Mouse (Mus musculus) NIH3T3 (cell line): ENCODE data around the gene Hoxa3.

Experiments
- DNase-seq: peaks from one replicate; pipeline ENCODE4 v3.0.0-alpha.2; 2012; ENCODE audit warnings: low read depth

Hoxa3 gene

DNA sequence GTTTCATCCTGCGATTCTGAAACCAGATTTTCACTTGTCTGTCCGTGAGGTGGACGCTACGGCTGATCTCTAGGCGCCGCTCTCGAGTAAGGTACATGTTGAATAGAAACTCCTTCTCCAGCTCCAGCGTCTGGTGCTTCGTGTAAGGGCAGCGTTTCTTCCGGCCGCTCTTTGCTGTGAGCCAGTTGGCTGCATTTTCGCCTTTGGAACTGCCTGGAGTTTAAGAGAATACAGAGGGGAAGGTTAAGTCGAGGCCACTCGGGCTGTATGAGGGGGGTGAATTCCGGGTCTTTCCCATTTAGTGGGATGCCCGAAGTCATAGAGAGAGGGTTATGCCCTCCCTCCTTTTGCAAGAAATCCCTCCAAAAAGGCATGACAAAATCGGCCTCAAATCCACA lies 19.4 kb upstream of the Hoxa3 start:
- no peak for DNase-seq

DNA sequence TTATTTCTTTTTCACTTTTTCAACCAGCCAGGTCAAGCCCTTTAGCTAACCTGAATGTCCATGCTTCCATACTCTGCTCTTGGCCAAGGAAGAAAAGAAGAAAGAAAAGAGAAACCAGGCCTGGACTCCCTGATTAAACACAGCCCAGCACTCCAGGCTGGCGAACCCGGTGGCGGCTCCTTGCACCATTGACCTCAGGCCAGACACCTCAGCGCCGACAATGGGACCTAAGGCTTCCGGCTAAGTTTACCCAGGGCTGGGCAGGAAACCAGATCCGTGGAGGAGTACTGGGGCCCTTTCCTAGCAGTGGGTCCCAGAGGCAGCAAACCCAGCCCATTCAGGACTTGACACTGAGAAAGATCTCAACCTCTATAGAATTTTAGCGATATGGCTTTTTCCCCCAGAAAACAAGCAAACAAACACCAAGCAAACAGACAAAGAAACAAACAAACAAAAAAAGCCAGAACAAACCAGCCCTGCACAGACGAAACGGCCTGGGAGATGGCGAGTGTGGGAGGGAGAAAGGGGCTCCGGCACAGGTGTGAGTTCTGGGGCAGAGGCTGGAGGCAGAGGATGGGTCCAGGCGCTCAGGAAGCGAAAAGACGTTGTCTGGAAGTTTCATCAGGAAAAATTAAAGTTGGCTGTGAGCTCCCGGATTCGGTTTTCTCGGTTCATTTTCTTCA lies 18.9 kb upstream of the Hoxa3 start:
- DNase-seq, result no peak

DNA sequence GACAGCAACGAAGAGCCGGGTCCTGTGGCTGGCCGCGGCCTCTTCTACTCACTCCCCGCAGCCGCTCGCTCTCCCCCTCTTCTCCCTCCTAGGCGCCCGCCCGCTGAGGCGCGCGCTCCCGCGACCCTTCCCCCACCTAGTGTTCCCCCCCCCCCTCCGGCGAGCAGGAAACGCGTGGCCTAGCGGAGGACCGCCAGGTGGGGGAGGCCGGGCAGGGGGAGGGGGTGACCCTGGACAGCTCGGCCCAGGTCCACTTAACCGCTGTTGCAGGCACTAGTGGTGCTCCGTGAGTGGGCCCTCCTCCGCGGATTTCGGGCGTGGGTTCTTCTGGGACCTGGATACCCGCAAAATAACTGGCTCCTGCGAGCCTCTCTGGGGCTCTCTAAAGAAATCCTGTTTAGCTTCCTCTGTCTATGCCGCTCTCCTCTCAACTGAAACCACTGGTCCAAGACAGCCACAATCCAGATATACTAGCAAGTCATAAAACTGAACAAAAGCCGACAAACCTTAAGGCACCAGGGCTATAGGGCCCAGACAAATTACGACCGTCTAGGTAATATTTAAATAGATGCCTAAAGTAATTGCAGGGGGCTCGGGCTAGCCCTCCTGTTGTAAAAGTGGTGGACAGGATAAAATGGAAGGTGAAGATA lies 17.5 kb upstream of the Hoxa3 start, which contains the start of gene Hoxa9:
Gene Hoxa9, minus strand, starts transcription at position 574 of the 650 bp plus-strand sequence.
- DNase-seq, result no peak

DNA sequence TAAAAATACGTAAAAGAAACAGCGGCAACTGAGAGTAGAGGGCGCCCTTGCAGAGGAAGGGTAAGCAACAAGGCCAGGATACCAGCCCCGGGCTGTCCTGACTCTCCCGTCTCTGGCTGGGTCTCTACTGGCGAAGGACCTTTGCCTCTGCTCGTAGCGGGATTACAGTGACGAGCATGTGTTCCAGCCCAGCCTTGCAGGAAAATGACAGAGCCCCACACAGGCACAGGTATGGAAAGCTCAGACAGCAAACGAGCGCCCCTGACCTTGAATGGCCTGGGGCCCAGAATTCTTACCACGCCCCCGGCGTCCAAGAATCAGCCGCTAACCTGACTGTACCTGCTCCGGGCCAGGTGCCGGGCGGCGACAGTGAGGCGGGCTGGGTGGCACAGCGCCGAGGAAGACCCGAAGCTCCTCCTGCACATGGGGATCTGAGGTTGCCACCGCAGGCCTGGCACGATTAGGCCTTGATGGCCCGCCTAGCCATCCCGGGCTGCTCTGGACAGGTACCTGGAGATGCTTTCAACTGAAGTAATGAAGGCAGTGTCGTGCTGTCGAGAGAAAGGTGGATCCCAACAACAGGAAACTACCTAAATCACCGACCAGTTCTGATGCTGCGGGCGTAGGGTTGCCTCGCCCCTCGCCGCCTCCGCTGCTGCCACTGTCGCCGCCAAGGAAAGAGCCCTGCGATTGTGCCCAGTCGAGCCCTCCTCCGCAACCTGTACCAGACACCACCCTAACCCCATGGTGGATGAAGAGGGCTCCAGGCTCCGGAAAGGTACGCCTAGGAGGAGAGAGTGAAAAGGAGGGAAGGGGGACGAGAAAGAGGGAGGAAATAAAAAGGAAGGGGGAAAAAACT lies 16.7 kb upstream of the Hoxa3 start:
- no peak for DNase-seq

DNA sequence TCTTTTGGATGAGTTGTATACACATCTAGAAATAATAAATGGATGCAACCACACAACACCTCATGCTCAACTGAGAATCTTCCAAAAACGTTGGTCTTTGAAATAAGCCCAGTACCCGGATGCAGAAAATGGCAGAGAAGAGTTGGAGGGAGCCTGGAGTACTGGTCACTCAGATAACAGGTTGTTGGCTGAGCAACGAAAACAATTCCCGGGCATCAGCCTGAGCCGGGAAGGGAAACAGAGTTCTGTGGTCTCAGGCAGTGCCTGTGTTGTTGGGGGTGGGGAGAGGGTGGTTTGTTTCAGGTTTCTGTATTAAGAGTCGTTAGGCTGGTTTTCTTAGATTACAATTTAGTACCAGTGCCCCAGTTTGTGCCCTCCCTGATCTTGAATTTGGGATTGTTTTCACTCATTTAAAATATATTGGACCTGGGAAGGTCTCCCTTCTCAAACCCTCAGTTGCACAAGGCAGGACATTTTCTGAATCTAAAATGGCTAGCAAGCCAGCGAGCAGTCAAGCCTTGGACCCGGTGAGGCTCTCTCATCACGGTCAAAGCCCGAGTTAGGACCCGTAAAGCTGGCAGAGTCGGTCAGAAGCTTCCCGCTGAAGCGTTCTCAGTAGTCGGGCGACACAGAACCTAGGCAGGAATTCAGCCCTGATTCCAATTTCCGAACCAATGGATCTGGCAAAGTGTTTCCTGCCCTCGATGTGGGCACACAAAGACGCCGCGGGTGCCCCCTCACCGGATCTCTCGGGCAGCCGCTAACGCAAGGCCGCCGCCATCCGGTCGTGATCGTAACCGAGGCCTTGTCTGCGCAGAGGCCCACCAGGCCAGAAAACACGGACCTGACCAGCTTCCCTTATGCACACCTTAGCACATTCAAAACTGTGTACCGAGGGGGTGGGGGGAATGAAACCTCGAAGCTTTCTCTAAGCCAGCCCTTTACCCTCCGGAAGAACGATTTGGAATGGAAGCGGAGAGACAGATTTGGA lies 15.6 kb upstream of the Hoxa3 start:
- no peak for DNase-seq

DNA sequence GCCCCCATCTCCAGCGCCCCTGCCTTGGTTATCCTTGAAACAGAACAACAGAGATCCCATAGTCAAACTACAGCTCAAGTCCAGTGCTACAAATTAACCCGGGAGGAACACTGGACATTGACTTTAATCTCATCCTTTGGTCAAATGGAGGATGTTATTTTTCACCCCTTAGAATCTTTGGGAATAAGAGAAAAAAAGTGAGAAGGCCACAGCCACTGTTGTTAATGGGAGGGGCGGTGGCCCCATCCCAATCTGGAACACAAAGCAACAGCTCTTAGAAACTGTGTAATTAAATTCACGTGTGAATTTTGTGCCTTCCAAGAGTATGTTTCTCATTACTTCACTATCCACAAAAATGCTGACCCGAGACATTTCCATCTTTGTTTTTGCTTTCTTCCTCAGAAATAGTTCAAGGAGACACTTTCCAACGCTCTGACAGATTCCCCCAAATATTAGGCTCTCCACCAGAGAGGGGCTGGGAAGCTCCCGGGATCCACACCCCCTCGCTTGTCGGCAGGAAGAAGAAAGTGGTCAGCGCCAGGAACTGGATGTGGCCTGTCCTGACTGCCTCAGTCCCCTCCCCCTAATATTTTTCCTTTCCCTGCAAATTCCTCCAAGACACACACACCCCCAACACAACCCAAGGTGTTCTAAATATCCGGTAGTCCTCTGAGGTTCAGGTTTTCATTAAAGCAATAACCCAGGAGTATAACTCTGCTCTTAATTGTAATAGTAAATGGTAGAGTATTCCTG lies 14.5 kb upstream of the Hoxa3 start:
- DNase-seq, result peak; percentile 69

DNA sequence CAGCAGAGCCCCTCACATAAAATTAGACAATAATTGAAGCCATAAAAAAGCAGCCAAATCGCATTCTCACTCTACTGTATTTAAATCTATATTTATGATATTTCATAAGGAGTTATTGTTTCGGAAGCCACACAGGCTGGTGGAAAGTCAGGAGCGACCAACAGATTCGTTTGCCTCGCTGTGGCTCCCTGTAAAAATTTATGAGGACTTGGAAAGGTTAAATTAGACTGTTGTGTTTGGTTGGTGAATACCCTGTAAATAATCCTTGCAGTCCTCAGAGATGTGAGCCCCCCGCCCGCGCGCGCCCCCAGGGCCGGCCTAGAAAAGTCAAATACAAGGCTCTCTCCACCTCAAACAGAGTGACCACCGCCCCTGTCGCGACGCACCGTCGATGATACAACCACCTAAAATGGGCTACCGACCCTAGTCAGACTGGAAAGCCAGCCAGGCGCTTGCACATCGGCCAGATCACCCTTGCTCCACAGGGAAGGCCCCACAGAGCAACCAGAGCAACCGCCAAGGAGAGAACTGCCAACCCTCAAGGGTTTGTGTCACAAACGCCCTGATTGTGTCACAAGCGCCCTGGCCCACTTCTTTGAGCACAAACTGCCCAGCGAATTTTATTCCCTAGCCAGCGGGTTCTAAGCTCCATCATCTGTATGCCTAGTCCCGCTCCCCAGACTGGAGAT lies 13.6 kb upstream of the Hoxa3 start:
- DNase-seq, result no peak

DNA sequence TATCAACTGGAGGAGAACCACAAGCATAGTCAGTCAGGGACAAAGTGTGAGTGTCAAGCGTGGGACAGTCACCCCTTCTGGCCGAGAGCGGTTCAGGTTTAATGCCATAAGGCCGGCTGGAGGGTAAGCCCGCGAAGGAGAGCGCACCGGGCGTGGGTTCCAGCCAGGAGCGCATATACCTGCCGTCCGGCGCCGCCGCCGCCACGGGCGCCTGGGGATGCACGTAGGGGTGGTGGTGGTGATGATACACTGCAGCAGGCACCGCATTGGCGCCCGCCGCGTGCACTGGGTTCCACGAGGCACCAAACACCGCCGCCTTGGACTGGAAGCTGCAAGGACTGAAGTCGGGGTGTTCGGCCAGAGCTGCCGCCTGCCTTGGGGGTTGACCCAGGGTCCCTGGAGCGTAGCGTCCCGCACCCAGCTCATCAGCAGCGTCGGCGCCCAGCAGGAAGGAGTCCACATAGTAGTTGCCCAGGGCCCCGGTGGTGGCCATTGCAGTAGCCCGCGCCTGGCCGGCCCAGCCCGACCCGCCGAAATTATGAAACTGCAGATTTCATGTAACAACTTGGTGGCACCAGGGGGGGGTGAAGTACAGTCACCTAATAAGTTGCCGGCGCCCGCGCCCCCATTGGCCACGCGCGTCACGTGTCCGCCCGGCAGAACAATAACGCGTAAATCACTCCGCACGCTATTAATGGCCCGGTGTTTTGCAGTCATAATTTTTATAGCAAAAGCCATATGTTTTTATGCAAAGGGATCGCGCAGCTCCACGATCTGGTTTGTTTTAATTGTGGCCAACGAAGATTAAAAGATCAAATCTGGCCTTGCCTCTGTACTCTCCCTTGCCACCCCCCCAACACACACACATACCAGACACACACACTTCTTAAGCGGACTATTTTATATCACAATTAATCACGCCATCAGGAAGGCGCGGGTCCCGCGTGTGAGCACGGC lies 12.8 kb upstream of the Hoxa3 start:
- no peak for DNase-seq

DNA sequence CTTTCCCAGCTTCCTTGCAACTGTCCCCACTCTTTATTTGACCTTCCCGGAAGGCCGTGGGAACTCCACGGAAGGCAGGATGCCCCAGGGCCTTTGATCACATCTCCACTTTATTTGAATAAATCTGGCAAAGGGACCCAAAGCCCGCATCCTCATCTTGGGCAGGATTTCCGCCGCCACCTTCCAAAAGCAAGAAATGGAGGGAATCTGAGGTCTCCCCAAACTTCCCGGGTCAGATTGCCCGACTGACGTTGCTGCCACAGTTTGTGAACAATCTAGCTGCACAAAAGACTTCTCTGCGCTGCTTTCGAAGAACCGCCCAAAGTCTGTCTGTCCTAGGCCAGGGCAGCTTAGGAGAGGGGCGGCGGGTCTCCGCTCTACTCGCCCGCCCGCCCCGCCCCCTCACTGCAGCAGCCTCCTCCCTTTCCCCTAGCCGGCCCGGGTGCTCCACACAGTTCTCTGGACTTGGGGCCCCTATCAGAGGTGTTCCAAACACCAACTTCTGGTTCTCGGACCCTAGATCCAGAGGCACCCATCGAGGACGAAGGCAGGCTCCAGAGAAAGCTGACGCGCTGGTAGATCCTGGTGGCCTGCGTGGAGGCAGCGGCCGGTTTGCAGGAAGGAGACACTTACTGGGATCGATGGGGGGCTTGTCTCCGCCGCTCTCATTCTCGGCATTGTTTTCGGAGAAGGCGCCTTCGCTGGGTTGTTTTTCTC lies 11.9 kb upstream of the Hoxa3 start:
- DNase-seq, result no peak

DNA sequence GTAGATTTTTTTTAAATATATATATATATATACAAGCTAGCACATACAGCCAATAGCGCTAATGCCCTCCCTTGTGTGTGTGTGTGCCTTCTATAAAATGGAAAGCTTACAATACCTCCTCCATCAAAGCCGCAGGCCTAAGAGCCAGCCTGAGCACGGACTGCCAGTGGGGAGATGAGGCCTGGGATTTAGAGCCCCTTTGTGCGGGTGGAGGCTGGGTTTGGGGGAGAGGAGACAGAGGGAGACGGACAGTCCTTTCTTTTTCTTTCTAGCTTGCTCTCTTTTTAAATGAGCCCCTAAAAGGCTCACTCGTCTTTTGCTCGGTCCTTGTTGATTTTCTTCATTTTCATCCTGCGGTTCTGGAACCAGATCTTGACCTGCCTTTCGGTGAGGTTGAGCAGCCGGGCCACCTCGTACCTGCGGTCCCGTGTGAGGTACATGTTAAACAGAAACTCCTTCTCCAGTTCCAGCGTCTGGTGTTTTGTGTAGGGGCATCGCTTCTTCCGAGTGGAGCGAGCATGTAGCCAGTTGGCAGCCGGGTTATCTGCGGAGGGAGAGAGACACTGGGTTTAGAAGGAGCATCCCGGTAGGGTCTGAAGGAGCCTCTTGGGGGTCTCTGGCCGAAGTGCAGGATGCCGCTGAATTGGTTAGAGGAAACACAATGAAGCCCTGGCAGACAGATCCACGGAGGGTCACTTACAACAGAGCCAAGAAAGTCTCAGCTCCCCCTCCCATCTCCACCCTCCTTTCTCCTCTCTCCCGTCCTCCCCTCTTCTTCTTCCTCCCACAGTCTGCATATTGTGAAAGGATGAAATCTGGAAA lies 11.0 kb upstream of the Hoxa3 start:
- no peak for DNase-seq

DNA sequence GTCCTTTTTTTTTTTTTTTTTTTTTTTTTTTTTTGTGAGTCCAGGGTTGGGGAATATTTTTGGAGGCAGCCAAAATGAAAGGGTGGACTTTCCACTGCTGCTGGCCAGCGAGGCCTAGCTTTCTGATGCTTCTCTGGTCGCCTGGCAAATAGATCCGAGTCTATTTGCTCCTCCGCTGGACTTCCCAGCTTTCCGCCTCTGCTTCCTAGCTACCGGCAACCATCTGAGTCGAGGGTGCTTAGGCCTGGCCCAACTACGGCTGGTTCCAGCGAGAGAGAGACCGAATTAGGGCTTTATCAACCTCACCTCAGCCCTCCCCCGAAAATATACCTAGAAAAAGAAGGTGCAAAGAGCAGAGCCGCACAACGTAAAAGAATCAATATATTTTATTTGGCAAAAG lies 9.6 kb upstream of the Hoxa3 start:
- DNase-seq, result no peak

DNA sequence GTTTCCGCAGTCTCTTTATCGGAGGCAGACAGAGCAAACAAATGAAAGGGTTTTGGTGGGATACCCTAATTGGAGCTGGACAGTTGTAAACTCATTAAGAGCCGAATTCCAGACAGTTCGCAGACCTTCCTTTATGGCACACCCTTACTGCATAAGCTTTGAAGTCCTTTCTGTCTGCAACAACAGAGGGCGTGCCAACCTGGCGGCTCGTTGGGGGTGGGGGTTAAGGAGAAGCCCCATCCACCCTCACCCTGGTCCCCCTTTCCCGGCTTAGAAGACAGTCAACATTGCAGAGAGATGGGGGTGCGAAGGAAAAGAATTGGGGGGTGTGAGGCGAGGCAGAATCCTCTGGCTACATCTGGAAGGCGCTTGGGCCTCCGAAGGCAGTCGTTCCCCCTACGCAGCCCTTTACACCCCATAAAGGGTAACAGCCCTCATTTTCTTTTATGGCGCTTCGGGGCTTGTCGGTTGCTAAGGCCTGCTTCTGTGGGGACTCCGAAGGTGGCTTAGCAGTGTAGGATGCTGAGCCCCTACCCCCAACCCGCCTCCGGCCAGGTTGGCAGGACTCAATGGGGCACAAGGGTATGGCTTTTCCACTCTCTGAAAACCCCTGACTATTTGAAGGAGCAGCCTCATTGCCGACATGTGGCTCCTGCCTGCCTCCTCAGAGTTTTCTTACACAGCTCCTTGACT lies 9.0 kb upstream of the Hoxa3 start:
- no peak for DNase-seq

DNA sequence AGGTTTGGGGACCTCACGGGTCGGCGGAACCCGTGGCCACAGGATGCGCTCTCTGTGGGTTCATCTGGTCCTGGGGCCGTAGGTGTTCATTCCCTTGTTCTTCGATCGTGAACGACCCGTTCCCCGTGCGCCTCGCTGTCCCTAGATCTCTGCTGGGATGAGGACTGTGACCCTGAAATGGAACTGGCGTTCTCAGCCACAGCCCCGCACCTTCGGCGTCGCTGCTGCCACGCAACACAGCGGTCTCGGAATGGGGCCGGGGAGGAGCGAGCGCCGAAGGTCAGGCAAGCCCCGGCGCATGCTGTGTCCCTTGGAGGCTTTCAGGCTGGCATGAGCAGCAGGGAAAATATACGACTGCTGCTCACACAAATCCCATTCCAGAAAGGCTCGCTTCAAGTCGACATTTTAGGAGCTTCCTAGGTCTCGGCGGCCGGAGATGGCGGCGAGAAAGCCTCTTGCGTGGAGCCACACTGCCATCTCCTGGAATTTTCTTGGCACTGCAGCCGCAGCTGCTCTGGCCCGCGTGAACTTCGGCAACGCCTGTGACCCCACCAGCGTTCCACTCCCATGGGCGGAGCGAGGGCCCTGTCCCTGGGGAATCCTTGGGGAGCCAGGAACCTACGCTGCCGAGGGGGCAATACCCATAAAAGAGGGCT lies 8.3 kb upstream of the Hoxa3 start, which contains the start of gene Hoxa7:
Gene Hoxa7, minus strand, starts transcription at position 518 of the 656 bp plus-strand sequence.
- peak; percentile 96 for DNase-seq

DNA sequence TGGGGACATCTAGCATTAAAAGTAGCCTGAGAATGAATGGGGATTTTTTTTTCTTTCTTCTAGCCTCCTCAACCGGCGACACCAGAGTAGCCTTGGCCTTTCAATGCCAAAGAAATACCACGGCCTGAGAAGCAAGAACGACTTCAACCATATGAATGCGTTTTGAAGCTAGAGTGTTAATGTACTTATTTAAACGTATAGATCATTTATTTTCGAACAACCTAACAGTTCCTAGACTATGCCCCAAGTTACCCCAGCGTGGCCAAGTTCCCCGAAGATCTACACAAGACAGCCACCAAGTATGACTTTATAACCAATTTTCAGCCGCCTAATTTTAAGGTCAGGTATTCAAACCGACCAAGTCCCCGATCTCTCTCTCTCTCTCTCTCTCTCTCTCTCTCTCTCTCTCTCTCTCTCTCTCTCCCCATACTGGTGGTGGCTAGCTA lies 7.8 kb upstream of the Hoxa3 start:
- DNase-seq, result peak; percentile 27

DNA sequence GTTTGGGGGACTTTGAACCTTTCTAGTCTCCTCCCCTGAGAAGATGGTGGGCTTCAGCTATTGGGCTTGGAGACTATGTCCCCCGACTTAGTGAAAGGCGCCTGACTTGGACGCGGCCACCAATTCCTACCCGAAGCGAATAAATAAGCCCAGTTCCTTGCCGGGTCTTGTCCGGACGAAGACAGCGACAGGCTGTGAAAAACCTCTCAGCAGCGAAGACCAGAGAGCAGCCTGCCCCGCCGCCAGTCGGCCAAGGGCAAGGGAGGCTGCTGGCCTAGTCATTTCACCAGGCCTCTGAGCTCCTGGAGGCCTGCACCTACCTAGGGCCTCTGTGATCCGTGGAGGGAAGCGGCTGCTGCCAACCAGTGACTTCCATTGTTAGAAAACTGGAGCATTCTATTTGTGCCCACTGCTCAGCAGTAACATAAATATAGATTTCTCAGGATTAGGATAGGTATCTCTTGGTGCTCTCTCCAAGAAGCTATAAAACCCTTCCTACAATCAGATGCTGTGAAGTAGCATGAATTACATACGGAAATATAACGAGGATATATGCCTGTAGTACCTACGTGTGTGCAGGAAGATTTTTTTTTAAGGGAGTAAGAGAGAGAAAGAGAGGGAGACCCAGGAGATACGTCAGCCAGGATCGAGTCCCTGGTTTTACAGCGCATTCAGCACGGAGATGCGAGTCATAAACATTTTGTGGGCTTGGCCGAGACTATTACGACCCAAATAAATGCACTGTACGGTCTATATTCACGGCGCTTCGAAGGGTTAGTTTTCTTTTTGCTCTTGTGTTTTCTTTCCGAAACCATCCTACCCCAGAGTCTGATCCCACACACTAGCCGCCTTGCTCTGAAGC lies 7.1 kb upstream of the Hoxa3 start:
- peak; percentile 13 for DNase-seq
